In genomic region chr11:59645036-59645435, GRCm38 (mm10) we compare ENCODE assay signal across 21 mouse cellular contexts. TPM values are rescaled to one million over a fixed set of nuclear protein-coding genes. Genes with fewer than 3 reads are reported as not detected.
"Had no signal": no experiment of that assay in that cellular context is flagged by ENCODE, and none has a peak within 500 bp of the region (broad histone marks: within the 10 kb centered on the region; RNA-seq: fewer than 3 reads in every experiment).

No protein-coding gene starts in this region.

- H3K27me3 ChIP-seq: limb, embryonic 13.5 days; midbrain, embryonic 15.5 days; neural tube, embryonic 13.5 days had no signal

- H3K9me3 ChIP-seq: limb, embryonic 13.5 days; megakaryocyte, embryonic 14.5 days; midbrain, embryonic 15.5 days; neural tube, embryonic 13.5 days had no signal

- H3K36me3 ChIP-seq: limb, embryonic 13.5 days; midbrain, embryonic 15.5 days; neural tube, embryonic 13.5 days had no signal

- H3K27ac ChIP-seq: kidney, postnatal 0 days; limb, embryonic 13.5 days; liver, embryonic 14.5 days; macrophage; midbrain, embryonic 15.5 days; neural tube, embryonic 13.5 days had no signal

- H3K4me2 ChIP-seq: limb, embryonic 13.5 days; midbrain, embryonic 11.5 days; midbrain, embryonic 15.5 days; neural tube, embryonic 13.5 days had no signal

- H3K9ac ChIP-seq: limb, embryonic 13.5 days; liver, embryonic 14.5 days; midbrain, embryonic 15.5 days; neural tube, embryonic 13.5 days had no signal

- ATAC-seq: intestine, postnatal 0 days; midbrain, embryonic 15.5 days had no signal

- H3K4me1 ChIP-seq: midbrain, embryonic 15.5 days; neural tube, embryonic 13.5 days had no signal

- DNase-seq: kidney, adult 8-10 months; kidney, postnatal 36 days; retina, postnatal 1 day; right cerebral cortex, postnatal 4 days; spleen, adult 18-20 months; thymus, adult 18-20 months; thymus, postnatal 14 days had no signal

- H3K4me3 ChIP-seq: limb, embryonic 13.5 days; megakaryocyte, embryonic 14.5 days; midbrain, embryonic 15.5 days; neural tube, embryonic 13.5 days had no signal

RNA-seq across cellular contexts. Expression of gene Olfr223, which starts 51.9 kb away (rescaled TPM):
- total RNA-seq: layer of hippocampus, adult 18-20 months; layer of hippocampus, postnatal 10 days; left cerebral cortex, postnatal 36 days; liver, adult 2 months had no signal
- polyA plus RNA-seq: intestine, postnatal 0 days; kidney, postnatal 0 days; limb, embryonic 13.5 days; liver, adult 2 months; liver, embryonic 14.5 days; macrophage; midbrain, embryonic 11.5 days; midbrain, embryonic 15.5 days; neural tube, embryonic 13.5 days; stomach, embryonic 14.5 days had no signal
